Mouse (Mus musculus): ENCODE data around the gene Tjp1.

- TF ChIP-seq POLR2A (IDR thresholded peaks at IDR 0.05; ENCODE audit: low read depth, low read length) (no peak), CTCF (conservative IDR thresholded peaks at IDR 0.05; ENCODE audit: insufficient read depth, insufficient read length, low read depth, low read length) (no peak)
These were observed 161.4 kb downstream of the Tjp1 start for GRCm38 (mm10) chr7:65366153-65366552.
